Mouse (Mus musculus): ENCODE data around the gene Rps11.
A peak's percentile ranks its signal among the peaks of the same experiment; 100 is the strongest.
"Not testable (repeated sequence)": the region's sequence is repeated elsewhere in the genome, so short reads cannot be mapped to it uniquely, and the experiment has no call there.

Rps11 gene

GRCm38 (mm10) chr7:45124224-45125143, at the start of gene Rps11:
Gene Rps11 (minus strand): TSS chr7:45124439.
- DNase-seq (ENCODE audit: low spot score in 2 of 2) = peak; percentile 98 to 99

- DNase-seq (ENCODE audit: low spot score in 2 of 2) = not testable (repeated sequence)
Observed at GRCm38 (mm10) chr7:45173772-45174171, 49.5 kb upstream of the Rps11 start.

- no peak for DNase-seq (ENCODE audit: low spot score in 2 of 2)
Observed at GRCm38 (mm10) chr7:45172974-45173373, 48.7 kb upstream of the Rps11 start.

- DNase-seq (ENCODE audit: low spot score in 2 of 2) = no peak
Observed at GRCm38 (mm10) chr7:45169495-45169894, 45.3 kb upstream of the Rps11 start.

- DNase-seq (ENCODE audit: low spot score in 2 of 2) = no peak
Observed at GRCm38 (mm10) chr7:45168656-45169055, 44.4 kb upstream of the Rps11 start.

GRCm38 (mm10) chr7:45167761-45168445, 43.7 kb upstream of the Rps11 start:
- no peak for DNase-seq (ENCODE audit: low spot score in 2 of 2)

GRCm38 (mm10) chr7:45166950-45167401, 42.7 kb upstream of the Rps11 start:
- DNase-seq (ENCODE audit: low spot score in 2 of 2) = no peak

GRCm38 (mm10) chr7:45165701-45166100, 41.5 kb upstream of the Rps11 start:
- no peak for DNase-seq (ENCODE audit: low spot score in 2 of 2)

- DNase-seq (ENCODE audit: low spot score in 2 of 2) = no peak
Observed at GRCm38 (mm10) chr7:45164833-45165232, 40.6 kb upstream of the Rps11 start.

- DNase-seq (ENCODE audit: low spot score in 2 of 2) = no peak
Observed at GRCm38 (mm10) chr7:45163735-45164490, 39.7 kb upstream of the Rps11 start, which contains the start of gene Slc17a7. Gene Slc17a7 (plus strand): TSS chr7:45163949.

GRCm38 (mm10) chr7:45162996-45163615, 38.9 kb upstream of the Rps11 start:
- DNase-seq (ENCODE audit: low spot score in 2 of 2) = no peak

- DNase-seq (ENCODE audit: low spot score in 2 of 2) = no peak
Observed at GRCm38 (mm10) chr7:45162551-45162950, 38.3 kb upstream of the Rps11 start.

GRCm38 (mm10) chr7:45161612-45162473, 37.6 kb upstream of the Rps11 start:
- DNase-seq (ENCODE audit: low spot score in 2 of 2) = peak; percentile 82 to 91

- no peak for DNase-seq (ENCODE audit: low spot score in 2 of 2)
Observed at GRCm38 (mm10) chr7:45160866-45161265, 36.6 kb upstream of the Rps11 start.

GRCm38 (mm10) chr7:45160316-45160800, 36.1 kb upstream of the Rps11 start:
- no peak for DNase-seq (ENCODE audit: low spot score in 2 of 2)

- no peak for DNase-seq (ENCODE audit: low spot score in 2 of 2)
Observed at GRCm38 (mm10) chr7:45158991-45159390, 34.8 kb upstream of the Rps11 start.

- no peak for DNase-seq (ENCODE audit: low spot score in 2 of 2)
Observed at GRCm38 (mm10) chr7:45157459-45157858, 33.2 kb upstream of the Rps11 start.

- DNase-seq (ENCODE audit: low spot score in 2 of 2) = no peak
Observed at GRCm38 (mm10) chr7:45156206-45156605, 32.0 kb upstream of the Rps11 start.

- no peak for DNase-seq (ENCODE audit: low spot score in 2 of 2)
Observed at GRCm38 (mm10) chr7:45155590-45155989, 31.4 kb upstream of the Rps11 start.

GRCm38 (mm10) chr7:45154993-45155514, 30.8 kb upstream of the Rps11 start:
- peak; percentile 57 to 74 for DNase-seq (ENCODE audit: low spot score in 2 of 2)

Data from urinary bladder, postnatal 4 days (tissue).